Mouse (Mus musculus) heart, postnatal 14 days (tissue): ENCODE data around the gene Psenen. TPM values are rescaled to one million over a fixed set of nuclear protein-coding genes. Genes with fewer than 3 reads are reported as not detected.
A peak's percentile ranks its signal among the peaks of the same experiment; 100 is the strongest.

Experiments
- DNase-seq, 2 experiments: peaks; one replicate each; pipeline ENCODE4 v3.0.0; 2021 to 2022
- intact Hi-C: fragments of 180-260 bp; cut with DNase I; formaldehyde crosslinking; loops from one replicate; pipeline ENCODE4 v1.15.1; 2025
- long read RNA-seq, 2 experiments: library from polyadenylated mRNA; stranded (forward); transcript quantifications; one replicate each; pipeline ENCODE4 v2.0.0; 2021
- total RNA-seq, 2 experiments: library from RNA; stranded (reverse); gene quantifications; 2 replicates each; pipeline ENCODE4 v1.2.3; 2021

Gene Psenen
- 10 to 100 TPM; 66.3 to 67.3 TPM for total RNA-seq
- long read RNA-seq, experiment 1, transcript Psenen-201 (4 exons, 708 nt): major isoform, 30 of 36 reads
- long read RNA-seq, experiment 1, partial matches to known transcripts: 1 of 36 reads
- long read RNA-seq, experiment 1, other reads (novel, unspliced or antisense): 3 of 36 reads
- long read RNA-seq, experiment 2, transcript Psenen-201 (4 exons, 708 nt): major isoform, 28 of 34 reads
- long read RNA-seq, experiment 2, partial matches to known transcripts: 1 of 34 reads
- long read RNA-seq, experiment 2, other reads (novel, unspliced or antisense): 2 of 34 reads

GRCm38 (mm10) chr7:30563117-30563905 is at the start of gene Psenen, which contains the start of the genes U2af1l4 and Gm49396:
Gene Psenen, minus strand, starts transcription at chr7:30563627.
Gene U2af1l4, plus strand, starts transcription at chr7:30563301.
Gene Gm49396, plus strand, starts transcription at chr7:30563344.
- intact Hi-C loops: no loop called here
- DNase-seq: peak; percentile 96

GRCm38 (mm10) chr7:30612654-30613402 is 49.4 kb upstream of the Psenen start, which contains the start of gene Upk1a:
Gene Upk1a, minus strand, starts transcription at chr7:30612847.
- no peak for DNase-seq
- intact Hi-C loops: loop anchor here (1.0 kb wide), 1 partner anchor 23 kb away; no protein-coding TSS in a partner anchor

GRCm38 (mm10) chr7:30610043-30610442 is 46.6 kb upstream of the Psenen start:
- intact Hi-C loops: no loop called here

GRCm38 (mm10) chr7:30608476-30608875 is 45.0 kb upstream of the Psenen start:
- intact Hi-C loops: loop anchor here (1.0 to 10.0 kb wide), 2 partner anchors 19 to 234 kb away; no protein-coding TSS in a partner anchor
- no peak for DNase-seq

More at GRCm38 (mm10) chr7:30610043-30610442, 46.6 kb upstream of the Psenen start:
- DNase-seq: peak; percentile 38 to 61

- DNase-seq: peak; percentile 62 to 72
Observed at GRCm38 (mm10) chr7:30607706-30608309, 44.4 kb upstream of the Psenen start.

GRCm38 (mm10) chr7:30604944-30605343 is 41.5 kb upstream of the Psenen start:
- intact Hi-C loops: loop anchor here (10.0 kb wide), 1 partner anchor 230 kb away; no protein-coding TSS in a partner anchor
- DNase-seq: no peak

More at GRCm38 (mm10) chr7:30607706-30608309, 44.4 kb upstream of the Psenen start:
- intact Hi-C loops: loop anchor here (1.0 to 10.0 kb wide), 2 partner anchors 19 to 233 kb away; no protein-coding TSS in a partner anchor

- no peak for DNase-seq
- intact Hi-C loops: loop anchor here (10.0 kb wide), 1 partner anchor 230 kb away; no protein-coding TSS in a partner anchor
Observed at GRCm38 (mm10) chr7:30604424-30604823, 41.0 kb upstream of the Psenen start.

GRCm38 (mm10) chr7:30602583-30602982 is 39.2 kb upstream of the Psenen start:
- no peak for DNase-seq
- intact Hi-C loops: loop anchor here (10.0 kb wide), 1 partner anchor 228 kb away; no protein-coding TSS in a partner anchor

- intact Hi-C loops: loop anchor here (10.0 kb wide), 1 partner anchor 226 kb away; no protein-coding TSS in a partner anchor
Observed at GRCm38 (mm10) chr7:30600651-30601050, 37.2 kb upstream of the Psenen start.

GRCm38 (mm10) chr7:30599933-30600353 is 36.5 kb upstream of the Psenen start:
- DNase-seq: peak; percentile 80 to 89
- intact Hi-C loops: loop anchor here (10.0 kb wide), 1 partner anchor 225 kb away; no protein-coding TSS in a partner anchor

More at GRCm38 (mm10) chr7:30600651-30601050, 37.2 kb upstream of the Psenen start:
- DNase-seq: no peak

GRCm38 (mm10) chr7:30598786-30599185 is 35.4 kb upstream of the Psenen start, which contains the start of gene Zbtb32:
Gene Zbtb32, minus strand, starts transcription at chr7:30598909.
- intact Hi-C loops: no loop called here

GRCm38 (mm10) chr7:30596811-30597210 is 33.4 kb upstream of the Psenen start:
- intact Hi-C loops: no loop called here

More at GRCm38 (mm10) chr7:30598786-30599185, 35.4 kb upstream of the Psenen start, which contains the start of gene Zbtb32:
- DNase-seq: no peak

GRCm38 (mm10) chr7:30596093-30596492 is 32.7 kb upstream of the Psenen start:
- intact Hi-C loops: no loop called here
- DNase-seq: no peak

More at GRCm38 (mm10) chr7:30596811-30597210, 33.4 kb upstream of the Psenen start:
- no peak for DNase-seq

- intact Hi-C loops: no loop called here
- no peak for DNase-seq
Observed at GRCm38 (mm10) chr7:30594510-30595024, 31.1 kb upstream of the Psenen start.

- no peak for DNase-seq
- intact Hi-C loops: no loop called here
Observed at GRCm38 (mm10) chr7:30593579-30594509, 30.4 kb upstream of the Psenen start.

GRCm38 (mm10) chr7:30592772-30593423 is 29.5 kb upstream of the Psenen start:
- intact Hi-C loops: no loop called here
- DNase-seq: no peak

GRCm38 (mm10) chr7:30591605-30591951 is 28.2 kb upstream of the Psenen start:
- no peak for DNase-seq
- intact Hi-C loops: no loop called here
